Mouse (Mus musculus): ENCODE measurements around the gene Phactr1.

DNA sequence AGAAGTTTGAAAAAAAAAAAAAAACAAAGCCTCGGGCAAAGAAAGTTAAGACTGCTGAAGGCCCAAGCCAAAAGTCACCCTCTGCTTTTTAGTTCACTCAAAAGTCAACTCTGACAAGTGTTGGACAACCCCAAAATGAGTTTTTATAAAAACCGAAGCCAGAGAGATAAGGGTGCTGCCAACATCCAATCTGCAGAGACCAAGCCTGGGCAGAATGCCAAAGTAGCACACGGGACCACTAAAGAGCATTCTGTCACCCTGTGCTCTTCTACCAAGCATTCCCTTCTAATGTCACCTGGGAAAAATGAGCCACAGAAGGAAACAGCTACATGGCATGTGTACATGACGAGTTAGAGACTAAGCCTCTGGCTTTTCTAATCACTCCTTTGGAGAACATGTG lies 454.0 kb downstream of the Phactr1 start:
- no peak for TF ChIP-seq CHD2 (IDR thresholded peaks at IDR 0.05; ENCODE audit: low read depth, low read length)
- TF ChIP-seq MAFK (IDR thresholded peaks at IDR 0.05; ENCODE audit: insufficient read depth, low read depth, low read length): no peak
